Mouse (Mus musculus): ENCODE data around the gene Cpn2. TPM values are rescaled to one million over a fixed set of nuclear protein-coding genes. Genes with fewer than 3 reads are reported as not detected.

Gene Cpn2
- total RNA-seq, 4 experiments from 2014 or later = 0.17 to 0.22 TPM; not detected in 2

DNA sequence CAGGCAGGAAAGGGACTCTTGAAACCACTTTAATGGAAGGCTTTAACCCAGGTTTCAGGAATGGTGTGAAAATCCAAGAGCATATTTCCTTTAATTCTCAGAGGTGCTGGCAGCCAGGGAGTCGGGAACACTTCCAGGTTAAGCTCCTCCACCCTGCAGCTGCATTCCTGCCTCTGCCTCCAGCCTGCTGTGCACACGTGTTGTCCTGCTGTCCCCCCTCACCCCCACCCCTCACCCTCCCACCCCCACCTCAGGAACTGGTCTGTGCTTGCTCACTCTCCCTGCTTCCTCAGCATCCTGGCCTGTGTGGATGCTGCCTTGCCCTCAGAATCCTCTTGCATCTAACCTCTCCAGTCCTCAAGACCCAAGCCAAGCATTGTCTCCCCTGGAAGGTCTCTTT is 25.7 kb downstream of the Cpn2 start:
- DNase-seq (ENCODE audit: low spot score) = no peak

DNA sequence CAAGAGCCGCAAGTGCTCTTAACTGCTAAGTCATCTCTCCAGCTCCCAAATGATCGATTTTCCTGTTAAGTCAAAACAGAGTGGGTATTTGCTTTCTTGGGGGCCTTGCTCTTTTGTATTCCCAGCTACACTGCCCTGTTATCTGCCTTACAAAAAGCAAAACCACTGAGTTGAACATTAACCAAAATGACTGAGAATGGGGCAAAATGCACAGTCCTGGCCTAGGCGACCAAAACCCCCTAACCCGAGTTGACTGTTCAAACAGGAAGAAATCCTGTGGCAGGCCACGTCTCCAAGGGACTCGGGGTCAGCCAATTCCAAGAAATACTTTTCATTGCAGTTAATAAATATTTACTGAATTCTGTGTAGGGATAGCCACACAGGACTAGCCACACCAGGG is 28.5 kb downstream of the Cpn2 start:
- DNase-seq (ENCODE audit: low spot score) = no peak

DNA sequence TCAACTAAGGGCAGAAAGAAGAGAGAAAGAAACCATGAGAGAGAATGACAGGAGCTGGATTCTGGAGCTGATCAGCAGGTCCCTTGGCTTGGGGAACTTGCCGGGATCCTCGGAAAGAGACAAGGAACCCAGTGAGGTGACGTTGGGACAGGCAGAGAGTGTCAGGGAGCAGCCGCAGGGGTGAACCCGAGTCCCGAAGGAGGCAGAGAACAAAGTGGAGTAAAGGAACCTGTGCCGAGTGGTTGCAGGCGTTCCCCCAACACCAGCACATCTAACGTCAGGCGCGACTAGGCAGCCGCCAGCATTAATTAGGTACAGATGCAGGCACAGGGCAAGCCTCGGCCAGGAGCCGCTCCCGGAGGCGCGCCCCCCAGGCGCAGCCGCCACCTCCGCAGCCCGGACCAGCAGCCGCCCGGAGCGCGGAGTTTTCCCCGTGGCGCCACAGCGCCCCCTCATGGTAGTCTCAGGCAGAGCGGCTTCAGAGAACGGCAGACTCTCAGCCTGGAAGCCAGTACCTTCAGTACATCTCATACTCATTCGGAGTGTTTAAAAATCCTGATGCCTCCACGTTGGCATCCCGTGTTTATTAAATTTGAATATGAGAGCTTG is 31.1 kb downstream of the Cpn2 start:
- peak; percentile 79 for DNase-seq (ENCODE audit: low spot score)

DNA sequence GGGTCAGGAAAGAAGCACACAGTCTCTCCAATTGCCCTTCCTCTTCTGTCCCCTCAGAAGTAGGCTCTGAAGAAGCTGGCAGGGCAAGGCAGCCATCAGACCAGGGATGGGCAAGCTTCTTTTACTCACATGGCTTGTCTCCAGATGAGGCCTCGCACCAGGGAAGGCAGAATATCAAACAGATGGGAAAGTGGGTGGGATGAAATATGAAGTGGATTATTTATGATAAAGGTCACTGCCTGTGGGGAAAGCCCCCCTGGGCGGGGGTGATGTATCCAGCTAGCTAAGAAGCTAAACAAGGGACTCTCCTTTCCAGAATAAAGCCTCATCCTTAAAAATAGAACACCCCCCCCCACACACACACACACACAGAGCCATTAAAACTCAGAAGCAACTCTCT is 31.7 kb downstream of the Cpn2 start:
- DNase-seq (ENCODE audit: low spot score) = no peak

DNA sequence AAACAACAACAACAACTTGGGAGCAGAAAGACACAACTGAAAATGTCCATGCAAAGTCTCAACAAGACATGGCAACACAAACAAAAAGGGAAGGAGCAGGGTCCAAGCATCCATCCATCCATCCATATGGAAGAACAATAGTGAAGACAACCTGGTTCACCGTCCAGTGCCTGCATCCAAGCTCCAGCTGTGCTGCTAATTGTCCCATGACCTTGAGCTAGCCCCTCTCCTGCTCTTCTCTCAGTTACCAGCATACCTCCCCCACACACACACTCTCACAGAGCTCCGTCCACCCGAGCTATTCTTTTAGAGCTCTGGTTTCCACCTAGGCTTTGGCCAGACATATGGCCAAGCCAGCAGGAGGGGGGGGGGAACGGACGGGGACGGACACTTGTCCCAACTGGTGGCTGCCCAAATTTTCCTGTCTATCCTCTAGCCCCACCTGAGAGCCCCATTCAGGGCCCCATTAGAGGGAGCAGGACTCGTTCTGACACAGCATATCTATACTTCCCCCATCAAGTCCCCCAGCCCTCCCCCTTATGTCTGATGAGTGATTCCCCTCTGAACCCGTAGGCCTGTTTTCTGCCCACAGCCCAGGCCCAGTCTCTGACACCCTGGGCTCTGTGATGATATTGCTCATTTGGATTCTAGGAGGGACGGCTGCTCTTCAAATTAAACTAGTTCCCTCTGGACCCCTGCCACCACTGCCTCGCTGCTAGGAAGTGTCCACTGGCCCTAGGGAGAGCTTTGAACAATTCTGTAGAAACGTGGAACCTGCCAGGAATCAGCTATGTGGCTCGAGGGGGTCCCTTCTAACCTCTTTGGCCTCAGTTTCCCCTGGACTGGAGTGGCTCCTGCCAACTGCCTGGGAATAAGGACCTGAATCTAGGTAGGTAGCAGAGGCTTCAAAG is 32.4 kb downstream of the Cpn2 start:
- DNase-seq (ENCODE audit: low spot score) = no peak

DNA sequence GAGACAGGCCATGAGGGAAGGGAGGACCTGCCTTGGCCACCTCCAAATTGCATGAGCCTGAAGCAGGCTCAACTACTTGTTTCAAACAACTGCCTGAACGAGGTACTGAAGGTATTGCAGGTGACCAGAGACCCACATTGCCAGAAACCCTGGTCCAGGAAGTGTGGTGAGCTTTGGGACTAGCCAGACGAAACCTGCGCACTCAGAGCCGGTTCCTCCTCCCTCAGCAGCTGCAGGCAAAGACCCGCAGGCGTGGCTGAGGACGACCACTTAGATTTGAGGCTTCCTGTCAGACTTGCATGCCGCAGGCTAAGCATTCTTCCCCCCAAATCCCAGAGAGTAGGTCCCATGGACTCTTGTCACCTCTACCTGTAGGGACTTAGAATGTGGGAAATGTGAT is 33.2 kb downstream of the Cpn2 start:
- no peak for DNase-seq (ENCODE audit: low spot score)

DNA sequence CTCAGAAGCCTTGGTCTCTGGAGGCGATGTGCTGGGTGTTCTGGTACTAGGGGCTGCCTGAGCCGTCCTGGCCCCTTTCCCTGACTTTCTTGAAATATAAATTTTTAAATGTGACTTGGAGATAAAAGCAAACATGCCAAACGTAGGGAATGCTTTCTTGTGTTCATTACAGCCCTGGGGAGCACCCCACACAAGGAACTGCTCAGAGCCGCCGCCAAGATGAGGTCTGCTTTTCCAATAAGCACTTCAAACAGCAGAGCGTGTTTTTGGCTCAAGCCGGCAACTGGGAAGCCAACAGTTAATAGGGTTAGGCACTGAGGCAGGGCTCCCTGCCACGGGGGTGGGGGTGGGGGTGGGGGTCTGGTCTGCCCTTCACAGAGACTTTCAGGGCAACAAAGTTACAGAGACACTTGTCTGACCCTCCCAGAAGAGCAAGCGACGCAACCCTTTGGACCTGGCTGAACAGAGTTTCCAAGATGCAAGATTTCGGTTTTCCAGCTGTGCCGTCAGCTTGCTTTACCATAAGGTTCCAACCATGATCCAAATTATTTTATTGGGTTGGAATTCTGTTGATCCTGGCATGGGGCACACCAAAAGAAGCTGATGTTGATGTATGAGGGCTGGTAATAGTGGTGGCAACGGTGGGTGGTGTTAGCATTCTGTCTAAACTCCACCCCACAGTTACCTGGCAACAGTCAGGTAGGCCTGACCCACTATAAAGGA is 35.3 kb downstream of the Cpn2 start:
- DNase-seq (ENCODE audit: low spot score) = no peak

DNA sequence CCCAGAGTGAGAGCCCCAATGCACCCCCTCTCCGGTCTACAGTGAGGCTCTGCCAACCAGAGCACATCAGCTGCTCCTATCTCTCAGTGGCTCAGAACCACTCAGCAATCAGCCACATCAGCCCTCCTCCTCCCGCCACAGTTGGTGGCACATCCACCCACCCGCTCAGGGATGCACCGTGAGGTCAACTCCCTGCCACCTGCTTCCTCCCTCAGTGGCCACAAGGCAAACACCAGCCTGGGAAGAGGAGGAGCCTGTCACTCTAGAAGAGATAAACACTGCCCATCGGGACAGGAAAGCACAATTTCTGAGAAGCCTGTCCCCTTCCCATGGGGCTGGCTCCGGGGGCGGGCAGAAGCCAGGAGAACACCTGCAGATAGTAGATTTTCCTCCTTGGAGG is 39.9 kb downstream of the Cpn2 start:
- DNase-seq (ENCODE audit: low spot score) = no peak

DNA sequence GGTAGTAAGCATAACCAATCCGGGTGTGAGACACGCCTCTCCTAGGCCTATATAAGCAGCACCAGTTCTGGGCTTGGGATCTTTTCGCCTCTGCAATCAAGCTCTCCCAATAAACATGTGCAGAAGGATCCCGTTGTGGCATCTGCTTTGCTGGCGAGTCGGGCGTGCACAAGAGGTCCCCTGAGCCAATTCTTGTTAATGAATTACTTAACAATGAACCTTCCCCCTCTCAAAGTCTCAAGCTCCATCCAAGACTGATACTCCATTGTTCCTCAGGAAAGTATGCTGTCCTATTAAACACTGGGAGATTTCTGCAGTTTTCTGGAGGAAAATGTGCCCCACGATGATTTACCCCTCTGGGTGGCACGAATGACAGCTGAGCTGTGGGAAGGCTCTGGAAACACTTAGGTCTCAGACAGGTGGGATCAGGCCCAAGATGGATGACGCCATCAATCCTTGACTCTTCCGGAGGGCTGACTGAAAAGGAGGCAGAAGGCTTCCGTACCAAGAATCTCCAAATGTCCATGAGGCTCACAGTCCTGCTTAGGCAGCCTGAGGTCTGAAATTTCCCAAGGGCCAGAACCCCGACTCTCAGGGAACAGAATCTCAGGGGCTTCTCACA is 46.0 kb downstream of the Cpn2 start:
- DNase-seq (ENCODE audit: low spot score) = no peak

DNA sequence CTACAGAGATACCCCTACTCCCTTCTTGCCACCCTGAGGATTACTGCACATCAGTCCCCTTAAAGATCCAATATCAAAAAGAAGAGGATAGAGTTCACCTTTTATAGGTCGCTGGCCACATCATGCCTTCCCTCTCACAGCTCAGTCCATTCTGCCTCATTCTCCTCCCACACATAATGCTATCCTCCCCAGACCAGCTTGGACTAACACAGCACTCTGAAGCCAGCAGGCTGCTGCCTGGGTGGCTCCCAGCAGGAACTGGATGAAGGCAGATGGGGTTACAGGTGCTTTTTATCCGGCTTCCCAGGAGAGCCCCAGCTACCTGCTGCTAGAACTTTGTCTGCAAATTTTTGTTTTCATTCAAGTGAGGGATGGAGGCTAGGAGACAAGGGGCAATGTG is 51.5 kb downstream of the Cpn2 start:
- DNase-seq (ENCODE audit: low spot score) = no peak

DNA sequence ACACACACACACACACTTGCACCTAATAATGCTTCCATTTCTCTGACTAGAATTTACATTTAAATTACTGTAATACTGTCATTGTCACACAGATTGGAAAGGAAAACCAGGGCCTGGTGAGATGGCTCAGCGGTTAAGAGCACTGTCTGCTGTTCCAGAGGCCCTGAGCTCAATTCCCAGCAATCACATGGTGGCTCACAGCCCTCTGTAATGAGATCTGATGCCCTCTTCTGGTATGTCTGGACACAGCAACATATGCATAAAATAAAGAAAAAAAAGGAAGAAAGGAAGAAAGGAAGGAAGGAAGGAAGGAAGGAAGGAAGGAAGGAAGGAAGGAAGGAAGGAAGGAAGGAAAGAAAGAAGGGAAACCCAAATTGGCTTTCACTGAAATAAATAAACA is 53.7 kb downstream of the Cpn2 start:
- no peak for DNase-seq (ENCODE audit: low spot score)

DNA sequence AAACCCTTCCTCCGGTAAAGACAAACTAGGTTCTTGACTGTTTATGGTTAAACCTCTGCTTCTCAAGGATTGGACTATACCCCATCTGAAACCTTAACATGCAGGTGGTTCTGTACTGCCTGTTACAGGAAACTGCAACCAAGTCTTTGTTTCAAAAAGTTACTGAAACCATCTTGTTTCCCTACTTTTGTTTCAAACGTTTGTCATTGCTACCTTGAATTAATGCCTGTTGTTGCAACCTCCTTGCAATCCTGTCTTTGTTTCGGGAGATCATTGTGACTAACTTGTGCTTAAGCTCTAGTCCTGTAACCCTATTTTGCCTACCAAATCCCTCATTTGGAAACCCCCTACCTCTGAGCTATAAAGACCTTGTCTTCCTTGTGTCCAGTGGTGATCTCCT is 55.3 kb downstream of the Cpn2 start:
- no peak for DNase-seq (ENCODE audit: low spot score)

DNA sequence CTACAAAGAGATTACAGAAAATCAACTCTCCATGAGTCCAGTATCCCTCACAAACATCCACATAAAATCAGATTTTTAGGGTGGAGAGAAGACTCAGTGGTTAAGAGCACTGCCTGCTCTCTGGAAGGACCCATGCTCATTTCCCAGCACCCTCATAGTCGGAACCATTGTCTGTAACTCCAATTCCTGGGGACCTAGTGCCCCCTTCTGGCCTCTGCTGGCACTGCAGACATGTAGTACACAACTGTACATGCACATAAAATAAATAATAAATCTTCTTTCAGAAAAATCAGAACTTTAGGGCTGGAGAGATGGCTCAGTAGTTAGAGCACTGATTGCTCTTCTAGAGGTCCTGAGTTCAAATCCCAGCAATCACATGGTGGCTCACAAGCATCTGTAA is 58.0 kb downstream of the Cpn2 start:
- no peak for DNase-seq (ENCODE audit: low spot score)

DNA sequence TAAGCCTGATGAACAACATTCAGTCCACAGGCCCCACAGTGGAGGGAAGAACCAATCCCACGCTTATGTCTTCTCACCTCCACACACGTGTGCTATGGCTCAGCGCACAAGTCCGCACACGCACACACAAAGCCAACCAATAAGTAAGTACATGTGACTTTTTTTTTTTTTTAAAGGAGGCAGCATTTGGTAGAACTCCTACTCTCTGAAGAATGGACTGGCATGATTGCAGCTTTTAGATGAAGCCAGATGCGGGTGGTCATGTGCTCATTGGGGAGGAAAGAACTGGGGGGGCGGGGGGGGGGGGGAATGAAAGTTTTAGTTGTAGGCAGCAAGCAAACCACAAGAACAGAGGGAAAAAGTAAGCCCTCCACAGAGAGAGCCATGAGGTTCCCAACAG is 59.3 kb downstream of the Cpn2 start:
- DNase-seq (ENCODE audit: low spot score) = no peak

DNA sequence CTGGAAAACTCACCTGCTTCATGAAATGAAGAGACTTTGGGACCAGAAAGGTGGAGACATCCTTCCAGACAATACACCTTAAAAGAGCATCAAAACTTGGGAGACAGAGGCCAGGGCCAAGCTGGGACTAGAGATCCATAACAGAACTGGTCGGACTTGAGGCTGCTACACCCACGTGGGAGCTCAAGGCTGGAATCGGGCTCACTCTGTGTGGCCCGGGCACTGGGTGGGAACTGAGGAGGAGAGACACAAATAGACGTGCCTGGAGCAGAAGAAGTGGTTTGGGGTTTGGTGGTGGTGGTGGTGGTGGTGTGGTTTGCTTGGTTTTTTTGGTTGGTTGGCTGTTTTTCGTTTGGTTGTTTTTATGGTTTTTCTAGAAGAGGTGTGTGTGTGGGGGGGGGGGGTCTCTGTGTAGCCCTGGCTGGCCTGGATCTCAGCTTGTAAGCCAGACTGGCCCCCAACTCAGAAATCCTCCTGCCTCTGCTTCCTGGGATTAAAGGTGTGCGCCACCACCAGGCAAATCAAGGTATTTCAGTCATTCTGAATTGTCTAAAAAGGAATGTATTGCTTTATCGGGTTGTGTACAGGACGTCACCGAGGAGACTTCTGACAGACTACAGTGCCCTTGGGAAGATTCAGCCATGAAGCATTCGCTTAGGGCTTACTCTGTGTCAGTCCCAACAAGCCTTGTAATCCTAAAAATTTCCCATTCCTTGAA is 60.0 kb downstream of the Cpn2 start:
- DNase-seq (ENCODE audit: low spot score) = no peak

Other genes starting within 250 kb of the Cpn2 start
- 10 to 100 TPM; 17.9 to 29.6 (median 23.7) TPM for gene Hes1, start 203.1 kb downstream of the Cpn2 start, total RNA-seq (2022)
- under 1 TPM in 3 of 4 experiments, not detected in 1; 0.06 to 0.41 (median 0.19) TPM for gene Lrrc15, start 15.8 kb upstream of the Cpn2 start, total RNA-seq (2022)
- gene Gp5, start 43.3 kb upstream of the Cpn2 start, total RNA-seq (2022) = under 1 TPM; 0.19 to 0.83 (median 0.41) TPM
- gene Atp13a3, start 138.5 kb upstream of the Cpn2 start, total RNA-seq (2022) = 10 to 100 TPM; 43.1 to 54.9 (median 50.5) TPM